Mouse (Mus musculus) hindbrain, embryonic 12.5 days (tissue): ENCODE results near the gene Rps6ka5. TPM values are rescaled to one million over a fixed set of nuclear protein-coding genes. Genes with fewer than 3 reads are reported as not detected.

Source experiments
- ATAC-seq: fragments of 200-750 bp; cut with Nextera tagmentation; 2 replicates; pipeline ENCODE4 v1.8.0; 2017; ENCODE audit warnings: moderate TSS enrichment; ENCODE audit not compliant: low FRiP score
- H3K27ac ChIP-seq: fragments of 300-500 bp; sonication (generic); 2 replicates; pipeline ENCODE4 v1.5.1; 2016; ENCODE audit warnings: mild to moderate bottlenecking
- H3K27me3 ChIP-seq: fragments of 300-500 bp; sonication (generic); 2 replicates; pipeline ENCODE4 v1.6.1; 2016; ENCODE audit warnings: mild to moderate bottlenecking
- H3K36me3 ChIP-seq: fragments of 300-500 bp; sonication (generic); 2 replicates; pipeline ENCODE4 v1.6.1; 2016; ENCODE audit warnings: mild to moderate bottlenecking
- H3K4me1 ChIP-seq: fragments of 300-500 bp; sonication (generic); 2 replicates; pipeline ENCODE4 v1.6.1; 2016
- H3K4me2 ChIP-seq: fragments of 300-500 bp; sonication (generic); replicated peaks from 2 replicates; pipeline ENCODE4 v1.6.1; 2016; ENCODE audit warnings: mild to moderate bottlenecking
- H3K4me3 ChIP-seq: fragments of 300-500 bp; sonication (generic); 2 replicates; pipeline ENCODE4 v1.5.1; 2016; ENCODE audit warnings: mild to moderate bottlenecking
- H3K9ac ChIP-seq: fragments of 300-500 bp; sonication (generic); 2 replicates; pipeline ENCODE4 v1.6.1; 2016; ENCODE audit warnings: mild to moderate bottlenecking, moderate library complexity
- H3K9me3 ChIP-seq: fragments of 300-500 bp; sonication (generic); replicated peaks from 2 replicates; pipeline ENCODE4 v1.6.1; 2016; ENCODE audit warnings: mild to moderate bottlenecking
- WGBS: fragments of 180-500 bp; shearing (Covaris S2); methylation state at CpG from one replicate; pipeline ENCODE4 v1.1.7; 2016; 5-methylcytosine and 5-hydroxymethylcytosine counted together
- polyA plus RNA-seq: library from polyadenylated mRNA; unstranded; fragments of >200 nt; fragmentation: Nextera tagmentation; extraction: Ambion mirVana; gene quantifications from 2 replicates; pipeline ENCODE4 v1.2.1, GENCODE M21; 2016

Rps6ka5 gene
- polyA plus RNA-seq, 1 experiment from 2014 or later = 6.5 TPM

DNA sequence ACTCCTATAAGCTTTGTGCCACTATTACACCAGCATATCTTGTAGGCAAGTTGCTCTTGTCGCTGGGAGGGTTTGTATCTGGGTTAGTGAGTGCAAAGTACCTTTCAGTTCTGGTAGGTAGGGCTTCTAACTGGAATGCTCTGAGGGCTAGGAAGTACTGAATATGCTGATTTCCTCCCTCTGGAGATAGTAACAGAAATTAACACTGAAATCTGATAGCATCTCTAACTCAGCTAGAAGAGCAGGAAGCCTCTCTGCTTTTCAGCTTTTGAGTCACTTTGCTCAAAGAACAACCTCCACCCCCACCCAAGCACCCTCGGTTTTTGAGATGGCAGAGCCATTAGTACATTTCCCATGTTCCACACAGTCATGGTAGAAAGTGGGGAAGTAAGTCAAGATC lies 15.7 kb upstream of the Rps6ka5 start:
- Histone ChIP-seq H3K27ac (no peak overlapping the region), H3K27me3 (no peaks in the 10 kb centered on the region), H3K36me3 (no peaks in the 10 kb centered on the region), H3K4me1 (no peaks in the 10 kb centered on the region), H3K4me3 (no peak overlapping the region), H3K4me2 (no peak overlapping the region), H3K9me3 (no peaks in the 10 kb centered on the region), H3K9ac (no peak overlapping the region)
- no peak for ATAC-seq
- 77% methylated on average over 2 of the region's 2 CpGs for WGBS

DNA sequence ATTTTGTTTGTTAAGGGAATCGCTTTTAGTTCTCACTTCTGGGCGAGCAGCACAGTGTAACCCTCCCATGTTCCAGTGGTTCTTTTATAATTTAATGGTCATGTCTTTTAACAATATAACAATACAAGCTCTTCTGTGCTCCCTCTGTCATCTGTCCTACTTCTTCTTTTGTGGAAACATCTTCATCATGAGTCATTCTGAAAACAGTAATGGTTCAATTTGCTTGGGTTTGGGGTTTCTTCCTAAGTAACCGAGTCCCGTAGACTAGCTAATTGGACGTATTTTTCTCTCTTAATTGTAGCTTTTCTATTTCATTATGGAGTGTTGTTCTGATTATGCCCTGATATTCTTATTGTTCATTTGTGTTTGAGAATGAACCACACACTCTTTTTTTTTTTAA lies 13.5 kb upstream of the Rps6ka5 start:
- Histone ChIP-seq H3K27ac (no peak overlapping the region), H3K9ac (no peak overlapping the region), H3K4me3 (no peak overlapping the region), H3K9me3 (no peaks in the 10 kb centered on the region), H3K27me3 (no peaks in the 10 kb centered on the region), H3K36me3 (no peaks in the 10 kb centered on the region), H3K4me1 (no peaks in the 10 kb centered on the region), H3K4me2 (no peak overlapping the region)
- 95% methylated on average over 5 of the region's 5 CpGs for WGBS
- no peak for ATAC-seq

DNA sequence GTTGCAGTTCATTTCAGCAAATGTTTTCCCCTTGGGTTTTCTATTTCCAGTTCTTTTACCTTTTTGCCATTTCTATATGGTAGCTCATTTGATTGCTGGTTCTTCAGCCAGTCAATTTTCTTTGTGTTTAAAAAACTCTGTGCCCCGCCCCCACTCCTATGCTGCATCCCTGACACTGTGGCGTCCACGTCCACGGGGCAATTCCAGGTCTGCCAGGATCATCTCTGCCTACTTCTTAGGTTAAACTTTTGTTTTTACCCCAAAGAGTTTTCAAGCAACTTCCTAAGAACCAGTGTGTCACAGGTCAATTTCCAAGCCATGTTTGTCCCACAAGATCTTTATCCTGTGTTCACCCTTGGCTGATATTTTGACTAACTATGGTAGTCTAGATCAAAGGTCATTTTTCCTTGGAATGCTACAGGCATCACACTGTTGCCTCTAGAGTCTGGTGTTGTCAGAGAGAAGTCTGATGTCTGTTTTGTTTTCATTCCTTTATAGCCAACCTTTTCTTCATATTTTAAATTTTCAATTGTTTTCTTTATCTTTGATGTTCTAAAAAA lies 12.3 kb upstream of the Rps6ka5 start:
- no peak overlapping the region for H3K4me3 ChIP-seq
- H3K27me3 ChIP-seq = no peaks in the 10 kb centered on the region
- 77% methylated on average over 4 of the region's 4 CpGs for WGBS
- no peaks in the 10 kb centered on the region for H3K36me3 ChIP-seq
- H3K9me3 ChIP-seq = no peaks in the 10 kb centered on the region
- no peak overlapping the region for H3K4me2 ChIP-seq
- ATAC-seq = no peak
- no peak overlapping the region for H3K9ac ChIP-seq
- H3K27ac ChIP-seq = no peak overlapping the region
- H3K4me1 ChIP-seq = no peaks in the 10 kb centered on the region

DNA sequence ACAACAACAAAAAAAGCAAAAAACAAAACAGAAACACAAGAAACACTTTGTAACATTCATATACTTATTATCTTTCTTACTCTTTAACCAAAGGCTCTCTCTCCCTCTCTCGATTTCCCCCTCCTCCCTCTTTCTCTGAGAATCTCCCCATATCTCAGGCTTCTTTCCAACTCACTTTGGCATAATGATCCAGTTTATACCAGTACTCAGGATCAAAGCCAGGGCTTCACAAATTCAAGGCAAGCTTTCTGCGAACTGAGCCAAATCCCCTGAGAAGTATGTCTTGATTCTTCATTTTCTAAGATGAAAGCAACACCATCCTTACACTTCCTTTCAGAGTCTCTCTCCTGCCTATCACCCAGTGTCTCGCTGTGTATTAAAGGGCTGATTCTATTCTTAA lies 11.7 kb upstream of the Rps6ka5 start:
- Histone ChIP-seq H3K27me3 (no peaks in the 10 kb centered on the region), H3K27ac (no peak overlapping the region), H3K4me3 (no peak overlapping the region), H3K36me3 (no peaks in the 10 kb centered on the region), H3K4me2 (no peak overlapping the region), H3K9ac (no peak overlapping the region), H3K9me3 (no peaks in the 10 kb centered on the region), H3K4me1 (no peaks in the 10 kb centered on the region)
- 69% methylated on average over 3 of the region's 3 CpGs for WGBS
- no peak for ATAC-seq

DNA sequence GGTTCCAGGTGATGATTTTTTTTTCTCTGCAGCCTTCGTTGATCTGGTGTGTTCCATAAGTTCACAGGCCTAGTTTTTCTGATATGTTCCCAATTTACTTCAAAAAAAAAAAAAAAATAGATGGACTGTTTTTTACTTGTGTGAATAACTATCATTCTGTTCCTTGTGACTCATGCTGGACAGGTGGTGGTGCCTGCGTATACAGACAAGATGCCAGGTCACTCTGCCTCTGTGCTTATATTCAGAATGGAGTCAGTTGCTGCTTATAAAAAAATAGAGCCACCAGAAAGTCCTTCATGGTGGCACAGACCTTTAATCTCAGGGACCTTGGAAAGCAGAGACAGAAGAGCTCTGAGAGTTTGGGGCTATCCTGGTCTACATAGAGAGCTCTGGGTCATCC lies 8.8 kb upstream of the Rps6ka5 start:
- Histone ChIP-seq H3K4me3 (no peak overlapping the region), H3K9me3 (no peaks in the 10 kb centered on the region), H3K36me3 (no peaks in the 10 kb centered on the region), H3K27ac (no peak overlapping the region), H3K27me3 (no peaks in the 10 kb centered on the region), H3K9ac (no peak overlapping the region), H3K4me2 (no peak overlapping the region), H3K4me1 (no peaks in the 10 kb centered on the region)
- 86% methylated on average over 2 of the region's 2 CpGs for WGBS
- ATAC-seq = no peak

DNA sequence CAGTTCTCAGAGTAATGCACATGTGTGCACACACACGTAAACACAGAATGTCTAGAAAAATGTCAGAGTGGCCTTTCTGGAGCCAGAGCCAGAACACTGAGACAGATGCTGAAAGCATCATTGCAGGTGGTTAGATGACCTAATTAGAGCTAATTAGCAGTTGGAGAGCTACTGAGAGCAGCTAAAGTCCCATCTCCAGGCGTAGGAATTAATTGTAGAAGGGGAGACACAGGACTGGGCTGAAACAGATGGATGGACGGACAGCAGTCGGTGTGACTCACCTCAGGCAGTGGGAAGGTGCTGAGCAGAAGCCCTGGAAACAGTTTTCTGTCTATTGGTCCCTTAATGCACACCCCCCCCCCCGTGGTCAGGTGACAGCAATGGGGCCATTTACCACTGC lies 8.4 kb upstream of the Rps6ka5 start:
- 74% methylated on average over 5 of the region's 5 CpGs for WGBS
- Histone ChIP-seq H3K4me2 (no peak overlapping the region), H3K4me1 (no peaks in the 10 kb centered on the region), H3K27me3 (no peaks in the 10 kb centered on the region), H3K36me3 (no peaks in the 10 kb centered on the region), H3K27ac (no peak overlapping the region), H3K4me3 (no peak overlapping the region), H3K9ac (no peak overlapping the region), H3K9me3 (no peaks in the 10 kb centered on the region)
- ATAC-seq = no peak

DNA sequence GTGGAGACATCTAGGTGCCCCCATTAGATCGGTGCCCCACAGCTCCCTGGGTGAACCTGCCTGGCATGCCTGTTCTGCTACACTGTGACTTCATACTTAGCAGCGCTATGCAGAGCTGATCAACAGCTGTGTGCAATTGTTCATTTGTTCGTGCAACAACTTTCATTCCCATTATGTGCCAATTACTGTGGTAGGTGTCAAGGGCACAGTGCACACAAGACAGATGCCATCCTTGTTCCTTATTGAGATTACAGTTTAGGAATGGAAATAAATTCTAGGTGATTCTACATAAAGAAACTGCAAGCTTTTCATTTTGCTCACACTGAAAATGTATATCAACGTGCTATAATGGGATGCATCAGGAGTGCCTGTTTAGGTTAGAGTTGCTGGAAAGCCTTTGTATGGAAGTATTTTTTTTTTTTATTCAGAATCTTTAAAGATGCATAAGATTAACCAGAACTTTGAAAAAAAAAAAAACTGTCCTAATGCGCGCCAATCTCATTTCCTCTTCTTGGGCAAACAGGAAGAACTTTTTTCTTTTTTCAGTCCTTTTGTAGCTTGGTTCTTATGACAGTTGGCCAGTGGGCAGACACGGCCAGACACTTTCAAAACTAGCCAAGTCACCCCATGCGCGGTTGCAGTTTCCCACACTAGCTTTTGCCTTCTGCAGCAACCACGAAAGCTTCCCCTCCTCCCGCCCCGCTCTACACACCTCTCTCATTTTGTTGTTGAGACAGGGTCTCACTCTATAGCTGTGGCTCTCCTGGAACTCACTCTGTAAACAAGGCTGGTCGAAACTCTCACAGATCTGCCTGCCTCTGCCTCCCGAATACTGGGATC lies 2.1 kb upstream of the Rps6ka5 start:
- Histone ChIP-seq H3K9me3 (no peaks in the 10 kb centered on the region), H3K4me1 (peaks cover 2% of the 10 kb centered on the region), H3K36me3 (no peaks in the 10 kb centered on the region), H3K9ac (no peak overlapping the region), H3K4me2 (no peak overlapping the region), H3K4me3 (no peak overlapping the region), H3K27me3 (no peaks in the 10 kb centered on the region), H3K27ac (no peak overlapping the region)
- 80% methylated on average over 14 of the region's 14 CpGs for WGBS
- ATAC-seq = no peak

DNA sequence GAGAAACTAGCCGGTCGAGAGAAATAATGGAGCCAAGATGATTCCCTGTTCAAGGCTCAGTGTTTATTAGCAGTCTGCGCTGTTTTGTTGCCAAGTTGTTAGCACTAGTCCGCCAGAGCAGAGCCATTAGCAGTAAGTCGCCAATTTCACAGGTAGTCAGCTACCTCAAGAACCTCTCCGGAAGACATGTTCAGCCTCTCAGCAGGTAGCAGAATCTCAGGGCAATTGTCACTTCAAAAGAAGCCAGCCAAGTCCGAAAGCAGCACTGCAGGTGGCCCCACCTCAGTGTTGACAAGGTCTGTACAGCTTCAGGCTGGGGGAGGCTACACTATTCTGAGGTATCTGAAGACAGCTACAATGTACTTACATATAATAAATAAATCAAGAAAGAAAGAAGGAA lies 1.1 kb upstream of the Rps6ka5 start:
- WGBS = 54% methylated on average over 7 of the region's 7 CpGs
- Histone ChIP-seq H3K36me3 (no peaks in the 10 kb centered on the region), H3K4me2 (no peak overlapping the region), H3K4me3 (no peak overlapping the region), H3K27me3 (no peaks in the 10 kb centered on the region), H3K9ac (no peak overlapping the region), H3K27ac (no peak overlapping the region), H3K9me3 (no peaks in the 10 kb centered on the region), H3K4me1 (peaks cover 5% of the 10 kb centered on the region)
- ATAC-seq = no peak

DNA sequence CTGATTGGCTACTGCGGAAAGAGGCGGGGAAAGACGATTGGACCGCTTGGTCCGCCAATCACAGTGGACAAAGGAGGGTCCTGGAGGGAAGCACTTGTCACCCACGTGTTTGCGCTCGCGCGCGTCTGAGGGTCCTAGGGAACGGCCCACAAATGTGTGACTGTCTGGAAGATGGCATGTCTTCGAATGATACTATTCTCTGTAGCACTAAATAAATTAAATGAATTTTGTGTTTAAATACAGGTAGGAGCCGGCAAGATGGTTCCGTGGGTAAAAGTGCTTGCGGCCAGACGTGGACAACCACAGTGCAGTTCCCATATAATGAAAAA lies 1.4 kb downstream of the Rps6ka5 start:
- no peak for ATAC-seq
- Histone ChIP-seq H3K4me1 (peaks cover 5% of the 10 kb centered on the region), H3K9me3 (no peaks in the 10 kb centered on the region), H3K36me3 (no peaks in the 10 kb centered on the region), H3K27me3 (no peaks in the 10 kb centered on the region), H3K9ac (no peak overlapping the region), H3K4me2 (peak overlapping the region; percentile 58), H3K4me3 (peak overlapping the region; percentile 70), H3K27ac (no peak overlapping the region)
- WGBS = 6% methylated on average over 17 of the region's 17 CpGs

DNA sequence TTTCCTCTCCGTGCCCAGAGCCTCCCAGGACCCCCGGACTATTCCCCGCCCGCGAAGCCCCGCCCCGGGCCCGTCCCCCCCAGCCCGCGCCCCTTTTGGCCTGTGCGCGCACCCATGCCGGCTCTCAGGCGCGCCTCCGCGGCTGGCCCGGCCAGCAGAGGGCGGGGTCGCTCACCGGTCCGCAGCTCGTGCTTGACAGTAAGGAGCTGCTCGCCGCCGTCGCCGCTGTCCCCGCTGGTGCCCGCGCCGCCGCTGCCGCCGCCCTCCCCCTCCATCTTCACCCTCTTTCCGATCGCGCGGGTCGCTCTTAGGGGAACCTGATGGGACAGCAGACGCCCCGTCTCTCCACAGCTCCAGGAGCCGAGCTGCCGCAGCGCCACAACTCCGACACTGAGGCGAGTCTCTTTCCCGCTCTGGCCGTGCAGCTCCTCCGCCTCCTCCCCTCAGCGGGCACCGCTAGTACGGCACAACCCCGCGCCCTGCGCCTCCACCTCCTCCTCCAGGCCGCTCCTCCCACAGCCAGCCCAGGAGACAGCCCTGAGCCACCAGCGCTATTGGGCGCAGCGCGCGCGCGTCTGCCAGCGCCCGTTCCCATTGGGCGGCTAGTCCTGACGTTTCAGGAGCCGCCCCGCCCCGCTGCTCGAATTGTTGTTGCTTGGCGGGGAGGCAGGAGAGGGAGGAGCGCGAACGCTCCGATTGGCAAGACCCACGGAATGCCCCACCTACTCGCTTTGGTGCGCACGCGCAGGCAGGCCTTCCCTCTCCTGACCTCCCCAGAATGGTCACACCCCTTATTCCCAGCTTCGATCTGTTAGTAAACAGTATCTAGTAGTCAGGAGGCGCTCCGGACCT lies 2.0 kb downstream of the Rps6ka5 start:
- no peaks in the 10 kb centered on the region for H3K27me3 ChIP-seq
- H3K36me3 ChIP-seq = no peaks in the 10 kb centered on the region
- peak overlapping the region; percentile 93 for H3K27ac ChIP-seq
- H3K9ac ChIP-seq = peak overlapping the region; percentile 75
- ATAC-seq = peak; percentile 100
- H3K4me2 ChIP-seq = peak overlapping the region; percentile 89
- peak overlapping the region; percentile 70 for H3K4me3 ChIP-seq
- H3K4me1 ChIP-seq = peaks cover 5% of the 10 kb centered on the region
- no peaks in the 10 kb centered on the region for H3K9me3 ChIP-seq
- under 1% methylated on average over 85 of the region's 85 CpGs for WGBS

DNA sequence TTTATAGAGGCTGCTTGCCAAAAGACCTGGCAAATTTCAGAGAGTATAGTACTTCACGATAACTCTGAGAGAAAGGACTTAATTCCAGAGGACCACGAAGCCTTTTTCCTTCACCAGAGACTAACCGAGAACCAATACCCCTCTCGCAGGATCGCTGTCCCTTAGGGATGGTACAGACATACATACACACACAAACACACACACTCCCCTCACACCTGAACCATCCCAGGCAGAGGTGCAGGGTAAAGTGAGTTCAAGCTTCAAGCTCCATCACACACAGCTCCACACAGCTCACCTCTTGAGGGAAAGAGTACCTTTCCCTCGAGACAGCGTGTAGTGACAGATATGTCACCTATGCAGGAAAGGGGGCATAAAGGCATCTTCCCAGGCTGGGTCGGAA lies 2.6 kb downstream of the Rps6ka5 start:
- 3% methylated on average over 8 of the region's 8 CpGs for WGBS

DNA sequence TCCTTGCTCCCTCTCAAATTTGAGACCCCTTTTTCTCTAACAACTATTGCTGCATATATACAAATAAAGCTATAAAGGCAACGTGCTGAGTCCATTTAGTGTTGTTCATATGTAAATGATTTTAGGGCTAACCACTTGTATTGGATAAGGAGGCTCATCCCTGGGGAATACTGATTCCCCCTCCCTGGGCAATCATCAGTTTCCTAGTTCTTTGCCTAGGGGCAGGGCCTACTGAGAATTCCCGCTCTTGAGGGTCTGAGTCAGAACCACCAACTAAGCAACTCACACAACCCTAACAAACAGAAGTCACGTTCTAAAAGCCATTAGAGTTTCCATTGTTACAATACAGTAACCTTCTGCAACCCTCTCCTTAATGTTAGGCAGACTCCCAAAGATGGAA lies 6.0 kb downstream of the Rps6ka5 start:
- no peak overlapping the region for H3K4me2 ChIP-seq
- H3K9ac ChIP-seq = no peak overlapping the region
- peaks cover 5% of the 10 kb centered on the region for H3K4me1 ChIP-seq
- no peak overlapping the region for H3K27ac ChIP-seq
- ATAC-seq = no peak
- no peaks in the 10 kb centered on the region for H3K9me3 ChIP-seq
- H3K27me3 ChIP-seq = no peaks in the 10 kb centered on the region
- WGBS = 50% methylated on average over 3 of the region's 3 CpGs
- H3K4me3 ChIP-seq = no peak overlapping the region
- no peaks in the 10 kb centered on the region for H3K36me3 ChIP-seq

More for the DNA sequence above, 2.6 kb downstream of the Rps6ka5 start:
- Histone ChIP-seq H3K4me3 (peak overlapping the region; percentile 70), H3K27ac (peak overlapping the region; percentile 93), H3K9me3 (no peaks in the 10 kb centered on the region), H3K9ac (peak overlapping the region; percentile 75), H3K4me1 (peaks cover 5% of the 10 kb centered on the region), H3K27me3 (no peaks in the 10 kb centered on the region), H3K4me2 (peak overlapping the region; percentile 89), H3K36me3 (no peaks in the 10 kb centered on the region)
- peak; percentile 3 for ATAC-seq
